Mouse (Mus musculus): ENCODE results near the gene Tmem198. TPM values are rescaled to one million over a fixed set of nuclear protein-coding genes. Genes with fewer than 3 reads are reported as not detected.

Gene Tmem198
- polyA plus RNA-seq, 1 experiment: 3.0 TPM

DNA sequence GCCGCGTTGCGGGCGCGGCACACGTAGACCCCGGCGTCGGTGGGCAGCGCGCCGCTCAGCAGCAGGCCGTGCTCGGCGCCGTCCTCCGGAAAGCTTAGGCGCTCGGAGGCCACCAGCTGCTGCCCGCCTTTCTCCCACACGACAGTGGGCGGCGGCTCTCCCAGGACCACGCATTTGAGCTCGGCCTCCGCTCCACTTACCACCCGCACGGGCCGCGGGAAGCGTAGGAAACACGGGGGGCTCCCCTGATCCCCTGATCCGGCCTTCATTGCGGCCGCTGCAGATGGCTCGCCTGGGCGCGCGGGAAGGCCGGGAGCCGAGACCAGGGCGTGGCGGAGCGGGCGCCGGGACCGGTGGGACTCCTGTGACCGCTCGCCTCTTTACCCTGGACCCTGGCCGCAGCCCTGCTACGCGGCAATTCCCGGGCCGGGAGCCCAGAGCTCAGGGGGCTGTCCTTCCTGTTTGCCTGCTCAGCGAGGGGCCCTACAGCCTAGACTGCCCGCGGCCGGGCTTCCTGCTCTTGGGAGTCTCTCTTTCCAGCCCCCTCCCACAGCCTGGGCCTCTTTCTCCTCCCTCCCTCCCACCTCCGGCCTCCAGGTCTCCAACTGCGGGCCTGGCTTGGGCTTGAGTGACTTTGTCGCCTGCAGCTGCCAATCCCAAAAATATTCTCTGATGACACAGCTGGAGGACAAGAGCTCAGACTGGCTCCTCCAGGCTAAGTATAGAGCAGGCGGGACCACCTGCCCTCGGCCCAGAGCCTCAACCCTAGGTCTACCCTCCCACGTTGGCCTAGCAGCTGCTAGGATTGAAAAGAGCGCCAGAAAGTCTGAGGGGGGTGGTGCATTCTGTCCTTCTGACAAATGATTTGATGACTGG lies 26.9 kb downstream of the Tmem198 start, which contains the start of gene Obsl1:
Obsl1 (minus strand) TSS at position 497 of the 876 bp plus-strand sequence.
- Histone ChIP-seq H3K27me3 (ENCODE audit: control insufficient read depth, insufficient read depth, low read length) (peaks cover 18% of the 10 kb centered on the region; the same call in 1 of the 2 replicates), H3K4me3 (ENCODE audit: control insufficient read depth, insufficient read depth, low read length) (peak within 1 kb of the TSS; percentile 41), H3K4me1 (replicated peaks; ENCODE audit: control insufficient read depth, insufficient read depth, low read length) (peaks cover 10% of the 10 kb centered on the region), H3K36me3 (ENCODE audit: control insufficient read depth, insufficient read depth, low read length) (no peaks in the 10 kb centered on the region), H3K27ac (ENCODE audit: control insufficient read depth, insufficient read depth, low read length) (no peak within 1 kb of the TSS)
- TF ChIP-seq POLR2A (IDR thresholded peaks at IDR 0.05; ENCODE audit: control insufficient read depth, extremely low read depth, insufficient read depth, low read length, poor library complexity): no peak
- no peak for TF ChIP-seq CTCF (IDR thresholded peaks at IDR 0.05; ENCODE audit: borderline replicate concordance, control insufficient read depth, extremely low read depth, insufficient read depth, low read length, poor library complexity)
- WGBS: 5% methylated on average over 65 of the region's 65 CpGs
- DNase-seq: peak; percentile 24

- Histone ChIP-seq H3K36me3 (ENCODE audit: control insufficient read depth, insufficient read depth, low read length) (no peaks in the 10 kb centered on the region), H3K4me3 (ENCODE audit: control insufficient read depth, insufficient read depth, low read length) (peak within 1 kb of the TSS; percentile 41), H3K27ac (ENCODE audit: control insufficient read depth, insufficient read depth, low read length) (no peak within 1 kb of the TSS), H3K4me1 (replicated peaks; ENCODE audit: control insufficient read depth, insufficient read depth, low read length) (peaks cover 10% of the 10 kb centered on the region), H3K27me3 (ENCODE audit: control insufficient read depth, insufficient read depth, low read length) (peaks cover 18% of the 10 kb centered on the region; the same call in 1 of the 2 replicates)
- 95% methylated on average over 10 of the region's 10 CpGs for WGBS
- no peak for DNase-seq
- TF ChIP-seq POLR2A (IDR thresholded peaks at IDR 0.05; ENCODE audit: control insufficient read depth, extremely low read depth, insufficient read depth, low read length, poor library complexity) (no peak), CTCF (IDR thresholded peaks at IDR 0.05; ENCODE audit: borderline replicate concordance, control insufficient read depth, extremely low read depth, insufficient read depth, low read length, poor library complexity) (no peak)
Measured at GRCm38 (mm10) chr1:75507006-75507405, 27.7 kb downstream of the Tmem198 start, which contains the start of gene Inha. Gene Inha (plus strand): TSS chr1:75507077.

GRCm38 (mm10) chr1:75509586-75509985 lies 30.3 kb downstream of the Tmem198 start:
- peaks cover 18% of the 10 kb centered on the region; the same call in 1 of the 2 replicates for H3K27me3 ChIP-seq (ENCODE audit: control insufficient read depth, insufficient read depth, low read length)
- peaks cover 10% of the 10 kb centered on the region for H3K4me1 ChIP-seq (replicated peaks; ENCODE audit: control insufficient read depth, insufficient read depth, low read length)
- TF ChIP-seq CTCF (IDR thresholded peaks at IDR 0.05; ENCODE audit: borderline replicate concordance, control insufficient read depth, extremely low read depth, insufficient read depth, low read length, poor library complexity) (no peak), POLR2A (IDR thresholded peaks at IDR 0.05; ENCODE audit: control insufficient read depth, extremely low read depth, insufficient read depth, low read length, poor library complexity) (no peak)
- no peak overlapping the region for H3K27ac ChIP-seq (ENCODE audit: control insufficient read depth, insufficient read depth, low read length)
- H3K36me3 ChIP-seq (ENCODE audit: control insufficient read depth, insufficient read depth, low read length): no peaks in the 10 kb centered on the region
- WGBS: 88% methylated on average over 20 of the region's 20 CpGs
- H3K4me3 ChIP-seq (ENCODE audit: control insufficient read depth, insufficient read depth, low read length): no peak overlapping the region
- no peak for DNase-seq

- no peaks in the 10 kb centered on the region for H3K36me3 ChIP-seq (ENCODE audit: control insufficient read depth, insufficient read depth, low read length)
- H3K4me1 ChIP-seq (replicated peaks; ENCODE audit: control insufficient read depth, insufficient read depth, low read length): peaks cover 9% of the 10 kb centered on the region
- H3K4me3 ChIP-seq (ENCODE audit: control insufficient read depth, insufficient read depth, low read length): no peak overlapping the region
- TF ChIP-seq POLR2A (IDR thresholded peaks at IDR 0.05; ENCODE audit: control insufficient read depth, extremely low read depth, insufficient read depth, low read length, poor library complexity) (no peak), CTCF (IDR thresholded peaks at IDR 0.05; ENCODE audit: borderline replicate concordance, control insufficient read depth, extremely low read depth, insufficient read depth, low read length, poor library complexity) (no peak)
- no peak overlapping the region for H3K27ac ChIP-seq (ENCODE audit: control insufficient read depth, insufficient read depth, low read length)
- peaks cover 15% of the 10 kb centered on the region; the same call in 1 of the 2 replicates for H3K27me3 ChIP-seq (ENCODE audit: control insufficient read depth, insufficient read depth, low read length)
- no peak for DNase-seq
- 57% methylated on average over 5 of the region's 5 CpGs for WGBS
Measured at GRCm38 (mm10) chr1:75510154-75510553, 30.8 kb downstream of the Tmem198 start.

GRCm38 (mm10) chr1:75511437-75512210 lies 32.3 kb downstream of the Tmem198 start:
- no peaks in the 10 kb centered on the region; the same call in 1 of the 2 replicates for H3K4me1 ChIP-seq (replicated peaks; ENCODE audit: control insufficient read depth, insufficient read depth, low read length)
- peaks cover 3% of the 10 kb centered on the region; the same call in 1 of the 2 replicates for H3K27me3 ChIP-seq (ENCODE audit: control insufficient read depth, insufficient read depth, low read length)
- no peak for DNase-seq
- H3K4me3 ChIP-seq (ENCODE audit: control insufficient read depth, insufficient read depth, low read length): no peak overlapping the region
- 93% methylated on average over 4 of the region's 4 CpGs for WGBS
- TF ChIP-seq POLR2A (IDR thresholded peaks at IDR 0.05; ENCODE audit: control insufficient read depth, extremely low read depth, insufficient read depth, low read length, poor library complexity): no peak
- TF ChIP-seq CTCF (IDR thresholded peaks at IDR 0.05; ENCODE audit: borderline replicate concordance, control insufficient read depth, extremely low read depth, insufficient read depth, low read length, poor library complexity): no peak
- no peak overlapping the region for H3K27ac ChIP-seq (ENCODE audit: control insufficient read depth, insufficient read depth, low read length)
- H3K36me3 ChIP-seq (ENCODE audit: control insufficient read depth, insufficient read depth, low read length): no peaks in the 10 kb centered on the region

DNA sequence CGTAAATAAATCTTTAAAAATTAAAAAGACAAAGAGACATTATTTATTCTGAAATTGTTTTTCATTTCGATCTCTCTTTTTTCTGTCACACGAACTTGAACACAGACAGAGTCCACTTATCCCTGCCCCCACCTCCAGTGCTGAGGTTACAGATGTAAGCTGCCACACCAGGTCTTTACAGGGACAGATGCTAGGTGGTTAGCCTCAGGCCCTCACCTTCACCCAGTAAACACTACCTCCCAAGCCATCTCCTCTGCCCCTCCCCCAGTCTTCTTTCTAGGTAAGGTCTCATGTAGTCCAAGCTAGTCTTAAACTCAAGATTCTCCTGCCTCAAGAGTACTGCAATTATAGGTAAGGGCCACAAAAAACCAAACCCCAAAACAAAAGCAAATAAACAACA lies 33.2 kb downstream of the Tmem198 start:
- no peaks in the 10 kb centered on the region for H3K36me3 ChIP-seq (ENCODE audit: control insufficient read depth, insufficient read depth, low read length)
- H3K27me3 ChIP-seq (ENCODE audit: control insufficient read depth, insufficient read depth, low read length): peaks cover 2% of the 10 kb centered on the region; the same call in 1 of the 2 replicates
- WGBS: 91% methylated on average over 3 of the region's 3 CpGs
- H3K4me3 ChIP-seq (ENCODE audit: control insufficient read depth, insufficient read depth, low read length): no peak overlapping the region
- H3K4me1 ChIP-seq (replicated peaks; ENCODE audit: control insufficient read depth, insufficient read depth, low read length): no peaks in the 10 kb centered on the region; the same call in 1 of the 2 replicates
- TF ChIP-seq CTCF (IDR thresholded peaks at IDR 0.05; ENCODE audit: borderline replicate concordance, control insufficient read depth, extremely low read depth, insufficient read depth, low read length, poor library complexity) (no peak), POLR2A (IDR thresholded peaks at IDR 0.05; ENCODE audit: control insufficient read depth, extremely low read depth, insufficient read depth, low read length, poor library complexity) (no peak)
- no peak overlapping the region for H3K27ac ChIP-seq (ENCODE audit: control insufficient read depth, insufficient read depth, low read length)
- DNase-seq: no peak

Data from thymus, adult 2 months (tissue).